Mouse (Mus musculus): ENCODE results near the gene Rara.
"Not testable (repeated sequence)": the region's sequence is repeated elsewhere in the genome, so short reads cannot be mapped to it uniquely, and the experiment has no call there.

Gene Rara

GRCm38 (mm10) chr11:98988260-98988659, 60.6 kb downstream of the Rara start:
- in situ Hi-C loops (cut with MboI, MseI), result not testable (repeated sequence)

GRCm38 (mm10) chr11:98990866-98991265, 63.2 kb downstream of the Rara start:
- in situ Hi-C loops (cut with MboI, MseI), result no loop called here

- in situ Hi-C loops (cut with MboI, MseI), result no loop called here
Measured at GRCm38 (mm10) chr11:98995987-98996386, 68.4 kb downstream of the Rara start.

GRCm38 (mm10) chr11:98997659-98998058, 70.0 kb downstream of the Rara start:
- in situ Hi-C loops (cut with MboI, MseI), result no loop called here

GRCm38 (mm10) chr11:98998776-98999175, 71.2 kb downstream of the Rara start:
- in situ Hi-C loops (cut with MboI, MseI), result no loop called here

- in situ Hi-C loops (cut with MboI, MseI), result no loop called here
Measured at GRCm38 (mm10) chr11:98999243-98999642, 71.6 kb downstream of the Rara start.

GRCm38 (mm10) chr11:99006788-99007187, 79.2 kb downstream of the Rara start:
- in situ Hi-C loops (cut with MboI, MseI), result loop anchor here (5.0 to 25.0 kb wide), 5 partner anchors 182 to 1881 kb away; partner anchors contain the start of gene Fbxl20

GRCm38 (mm10) chr11:99010124-99010523, 82.5 kb downstream of the Rara start:
- in situ Hi-C loops (cut with MboI, MseI), result loop anchor here (25.0 kb wide), 2 partner anchors 848 to 1877 kb away; partner anchors contain the start of gene Fbxl20

GRCm38 (mm10) chr11:99010706-99011105, 83.1 kb downstream of the Rara start:
- in situ Hi-C loops (cut with MboI, MseI), result loop anchor here (25.0 kb wide), 2 partner anchors 848 to 1877 kb away; partner anchors contain the start of gene Fbxl20

GRCm38 (mm10) chr11:99013856-99014255, 86.2 kb downstream of the Rara start:
- in situ Hi-C loops (cut with MboI, MseI), result loop anchor here (25.0 kb wide), 2 partner anchors 852 to 1873 kb away; partner anchors contain the start of gene Fbxl20

- in situ Hi-C loops (cut with MboI, MseI), result loop anchor here (25.0 kb wide), 2 partner anchors 858 to 1867 kb away; partner anchors contain the start of gene Fbxl20
Measured at GRCm38 (mm10) chr11:99019844-99020243, 92.2 kb downstream of the Rara start.

- in situ Hi-C loops (cut with MboI, MseI), result loop anchor here (25.0 kb wide), 2 partner anchors 860 to 1865 kb away; partner anchors contain the start of gene Fbxl20
Measured at GRCm38 (mm10) chr11:99022384-99022933, 94.8 kb downstream of the Rara start.

- in situ Hi-C loops (cut with MboI, MseI), result loop anchor here (25.0 kb wide), 2 partner anchors 861 to 1864 kb away; partner anchors contain the start of gene Fbxl20
Measured at GRCm38 (mm10) chr11:99023094-99023493, 95.5 kb downstream of the Rara start.

- in situ Hi-C loops (cut with MboI, MseI), result loop anchor here (25.0 kb wide), 2 partner anchors 861 to 1864 kb away; partner anchors contain the start of gene Fbxl20
Measured at GRCm38 (mm10) chr11:99023500-99024467, 96.2 kb downstream of the Rara start, which contains the start of gene Top2a. Gene Top2a (minus strand): TSS chr11:99024189.

All from T-helper 2 cell (primary cell).